Mouse (Mus musculus): ENCODE results near the gene Tia1.

Gene Tia1

DNA sequence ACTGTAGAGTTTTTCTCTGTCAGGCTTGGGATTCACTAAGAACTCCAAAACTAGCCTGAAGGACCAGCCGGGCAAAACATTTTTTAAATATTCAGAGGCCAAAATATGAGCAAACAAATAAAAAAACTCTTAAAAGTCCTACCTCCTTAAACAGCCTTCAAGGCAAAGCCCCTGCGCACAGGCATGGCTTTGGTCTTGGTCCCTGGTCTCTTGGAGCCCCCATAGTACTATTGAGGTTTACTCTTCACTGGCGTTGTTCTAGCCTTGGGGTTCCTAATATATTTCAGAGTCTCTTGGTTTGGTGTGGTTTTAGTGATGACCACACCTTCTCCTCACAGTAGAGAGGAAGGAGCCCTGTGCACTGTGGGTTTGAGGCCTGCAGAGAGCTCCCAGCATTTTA is 27.5 kb downstream of the Tia1 start:
- no peak for DNase-seq (ENCODE audit: low read depth, low spot score)

DNA sequence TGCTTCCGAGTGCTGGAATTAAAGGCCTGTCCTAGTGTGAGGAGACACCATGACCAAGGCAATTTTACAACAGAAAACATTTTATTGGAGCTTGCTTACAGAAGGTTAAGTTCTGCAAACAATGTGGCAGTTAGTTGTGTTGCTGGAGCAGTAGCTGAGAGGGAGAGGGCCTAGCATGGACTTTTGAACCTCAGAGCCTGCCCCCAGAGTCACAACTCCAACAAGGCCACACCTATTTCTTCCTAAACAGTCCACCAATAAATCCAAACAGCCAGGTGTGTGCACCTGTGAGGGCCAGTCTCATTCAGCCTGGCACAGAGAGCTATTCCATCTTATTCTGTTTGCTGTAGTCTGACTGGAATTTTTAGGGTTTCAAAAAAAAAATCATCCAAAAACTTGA is 29.7 kb downstream of the Tia1 start:
- no peak for DNase-seq (ENCODE audit: low read depth, low spot score)

DNA sequence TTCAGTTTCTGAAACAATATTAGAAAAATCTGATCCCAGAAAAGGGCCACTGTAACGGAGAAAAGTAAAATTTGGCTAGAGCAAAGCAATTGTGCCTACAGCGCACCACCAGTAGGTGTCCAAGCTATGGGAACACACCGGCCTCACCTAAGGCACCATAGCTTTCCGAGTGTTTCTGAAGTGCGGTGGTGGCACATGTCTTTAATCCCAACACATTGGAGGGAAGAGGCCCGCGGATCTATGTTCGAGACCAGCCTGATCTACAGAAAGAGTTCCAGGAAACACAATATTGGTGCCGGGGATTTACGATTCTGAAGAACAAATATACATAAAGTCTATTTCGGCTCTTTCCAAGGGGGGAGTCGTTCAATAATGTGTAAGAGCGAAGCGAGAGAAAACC is 33.7 kb downstream of the Tia1 start:
- DNase-seq (ENCODE audit: low read depth, low spot score): peak; percentile 29

DNA sequence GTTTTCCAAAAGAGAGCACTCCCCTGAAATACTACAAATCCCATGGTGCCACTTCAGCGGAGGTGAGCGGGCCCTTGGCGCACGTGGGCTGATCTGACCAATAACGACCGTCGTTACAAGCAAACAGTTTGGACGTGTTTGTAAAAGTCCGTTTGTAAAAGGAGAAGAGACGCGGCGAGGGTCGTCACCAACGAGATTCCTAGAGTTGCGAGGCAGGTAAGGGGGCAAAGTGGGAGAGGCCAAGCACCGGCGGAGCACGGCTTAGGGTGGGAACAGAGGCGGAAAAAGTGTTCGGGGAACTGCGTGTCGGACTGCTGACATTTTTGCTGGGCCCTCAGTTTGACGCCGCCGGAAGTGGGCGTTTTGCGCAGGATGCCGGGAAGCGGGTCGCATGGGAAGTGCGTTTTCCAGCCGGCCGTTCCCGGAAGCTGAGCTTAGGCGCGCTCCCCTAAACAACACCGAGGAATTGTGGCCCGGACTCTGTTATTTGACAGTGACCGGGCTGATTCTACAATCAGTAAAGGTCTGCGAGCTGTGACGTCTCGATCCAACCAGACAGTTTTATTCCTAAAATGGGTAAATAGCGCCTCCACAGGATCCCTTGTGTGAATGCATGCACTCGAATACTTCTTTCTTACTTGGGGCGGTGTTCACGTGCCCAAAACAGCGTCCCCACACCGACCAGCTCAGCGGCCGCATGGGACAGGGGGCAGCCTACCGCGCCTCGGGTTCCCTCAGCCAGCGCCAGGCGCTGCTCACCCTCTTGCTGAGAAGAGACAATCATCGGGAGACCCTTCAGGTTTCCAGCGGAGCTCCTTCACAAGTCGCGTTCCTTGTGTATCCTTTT is 34.5 kb downstream of the Tia1 start, which contains the start of gene C87436:
Gene C87436 (plus strand): TSS at position 103 of the 847 bp plus-strand sequence.
- peak; percentile 90 for DNase-seq (ENCODE audit: low read depth, low spot score)

DNA sequence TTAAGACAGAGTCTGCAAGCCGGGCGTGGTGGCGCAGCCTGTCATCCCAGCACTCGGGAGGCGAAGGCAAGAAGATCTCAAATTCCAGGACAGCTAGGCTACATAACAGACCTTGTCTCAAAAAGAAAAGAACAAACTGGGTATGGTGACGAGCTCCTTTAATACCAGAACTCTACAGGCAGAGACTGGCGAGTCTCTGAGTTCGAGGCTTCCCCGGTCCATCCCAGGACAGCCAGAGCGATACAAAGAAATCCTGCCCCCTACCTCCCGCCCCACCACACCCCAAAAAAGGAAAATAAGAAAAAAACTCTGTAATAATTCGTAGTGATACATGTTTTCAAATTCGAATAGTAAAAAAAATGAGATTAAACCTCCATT is 35.1 kb downstream of the Tia1 start:
- DNase-seq (ENCODE audit: low read depth, low spot score): peak; percentile 9

DNA sequence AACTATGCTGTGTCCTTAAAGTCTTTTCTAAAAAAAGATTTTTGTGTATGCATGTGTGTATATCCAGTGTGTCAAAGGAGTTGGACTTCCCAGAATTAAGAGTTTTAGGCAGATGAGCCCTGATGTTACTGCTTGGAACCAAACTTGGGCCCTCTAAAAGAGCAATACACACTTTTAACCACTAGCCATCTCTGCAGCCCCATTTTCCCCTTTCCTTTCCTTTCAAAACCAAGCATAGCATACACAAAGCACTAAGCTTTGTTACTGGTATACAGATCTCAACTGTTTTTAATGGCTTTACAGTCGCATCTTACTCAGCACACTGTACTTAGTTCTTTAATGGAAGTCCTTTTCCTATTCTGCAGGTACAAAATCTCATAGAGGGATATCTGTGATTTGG is 35.5 kb downstream of the Tia1 start:
- no peak for DNase-seq (ENCODE audit: low read depth, low spot score)

DNA sequence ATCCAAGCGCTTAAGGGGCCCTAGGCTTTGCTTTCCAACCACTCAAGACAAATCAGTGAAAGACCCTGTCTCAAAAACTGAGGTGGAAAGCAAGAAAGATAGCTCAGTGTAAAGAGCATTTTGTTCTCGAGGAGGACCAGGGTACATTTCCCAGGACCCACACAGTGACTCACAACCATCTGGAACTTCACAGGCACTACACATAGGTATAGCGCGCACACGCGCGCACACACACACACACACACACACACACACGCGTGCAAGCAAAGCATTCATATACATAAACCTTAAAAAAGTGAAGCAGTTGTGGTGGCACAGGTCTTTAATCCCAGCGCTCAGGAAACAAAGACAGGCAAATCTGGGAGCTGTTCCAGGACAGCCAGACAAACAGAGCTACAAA is 37.6 kb downstream of the Tia1 start:
- no peak for DNase-seq (ENCODE audit: low read depth, low spot score)

DNA sequence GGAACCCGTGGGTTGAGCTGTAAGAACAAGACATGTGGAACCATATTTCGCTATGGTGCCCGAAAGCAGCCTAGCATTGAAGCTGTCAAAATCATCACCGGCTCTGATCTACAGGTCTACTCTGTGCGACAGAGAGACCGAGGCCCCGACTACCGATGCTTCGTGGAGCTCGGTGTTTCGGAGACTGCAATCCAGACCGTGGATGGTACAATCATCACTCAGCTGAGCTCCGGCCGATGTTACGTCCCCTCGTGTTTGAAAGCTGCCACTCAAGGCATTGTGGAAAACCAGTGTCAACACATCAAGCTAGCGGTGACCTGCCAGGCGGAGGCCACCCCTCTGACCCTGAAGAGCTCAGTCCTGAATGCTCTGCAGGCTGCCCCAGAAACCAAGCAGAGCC is 41.5 kb downstream of the Tia1 start:
- no peak for DNase-seq (ENCODE audit: low read depth, low spot score)

DNA sequence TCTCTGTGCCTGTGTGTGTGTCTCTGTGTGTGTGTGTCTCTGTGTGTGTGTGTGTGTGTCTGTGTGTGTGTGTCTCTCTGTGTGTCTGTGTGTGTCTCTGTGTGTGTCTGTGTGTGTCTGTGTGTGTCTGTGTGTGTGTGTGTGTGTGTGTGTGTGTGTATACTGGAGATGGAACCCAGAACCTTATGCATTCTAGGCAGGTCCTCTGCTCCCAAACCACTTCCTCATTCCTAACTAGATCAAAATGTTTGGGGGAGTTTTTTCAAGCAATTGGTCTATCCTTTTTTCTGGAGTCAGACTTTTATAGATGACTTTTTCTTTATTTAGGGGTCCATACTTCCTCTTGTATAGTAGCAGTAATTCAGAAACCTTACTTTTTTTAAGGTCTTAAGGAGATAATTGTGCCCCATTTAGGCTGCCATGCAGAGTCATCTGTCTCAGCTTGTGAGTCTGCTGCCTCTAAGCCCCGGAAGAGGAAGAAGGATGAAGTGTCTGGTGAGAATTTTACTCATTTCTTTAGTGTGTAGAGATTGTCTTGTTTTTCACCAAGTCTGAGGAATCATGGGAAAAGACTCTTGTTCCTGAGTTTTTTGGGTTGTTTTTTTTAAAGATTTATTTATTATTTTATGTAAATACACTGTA is 43.0 kb downstream of the Tia1 start:
- DNase-seq (ENCODE audit: low read depth, low spot score): no peak

DNA sequence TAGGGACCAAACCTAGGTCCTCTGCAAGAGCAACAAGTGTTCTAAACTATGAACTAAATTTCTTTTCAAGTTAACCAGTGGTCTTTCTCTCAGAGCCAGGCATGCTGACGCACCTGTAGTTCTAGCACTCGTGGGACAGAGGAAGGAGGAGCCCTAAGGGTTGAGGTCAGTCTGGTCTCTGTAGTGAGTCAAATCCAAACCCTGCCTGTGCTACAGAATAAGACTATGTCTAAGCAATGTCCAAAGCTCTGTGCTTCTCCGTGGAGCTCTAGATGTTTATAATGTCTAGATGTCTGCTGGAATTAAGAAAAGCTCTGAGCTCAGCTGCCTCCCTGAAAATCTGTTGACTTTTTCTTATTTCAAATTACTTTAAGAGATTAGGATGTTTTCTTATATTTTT is 52.7 kb downstream of the Tia1 start:
- no peak for DNase-seq (ENCODE audit: low read depth, low spot score)

DNA sequence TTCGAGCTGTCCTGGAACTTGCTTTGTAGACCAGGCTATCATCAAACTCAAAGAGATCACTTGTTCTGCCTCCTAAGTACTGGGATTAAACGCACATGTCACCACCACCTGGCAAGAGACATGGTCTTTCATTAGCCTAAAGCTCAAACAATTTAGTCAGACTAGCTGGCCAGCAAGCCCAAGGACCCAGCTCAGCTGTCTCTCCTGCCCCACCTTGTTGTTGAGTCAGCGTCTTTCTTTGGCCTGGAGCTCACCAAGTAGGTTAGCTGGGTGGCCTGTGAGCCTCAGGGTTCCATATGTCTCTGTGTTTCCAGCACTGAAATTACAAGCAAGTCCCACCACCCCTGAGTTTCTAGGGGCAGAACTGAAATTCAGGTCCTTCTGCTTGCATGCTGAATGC is 59.1 kb downstream of the Tia1 start:
- DNase-seq (ENCODE audit: low read depth, low spot score): no peak

DNA sequence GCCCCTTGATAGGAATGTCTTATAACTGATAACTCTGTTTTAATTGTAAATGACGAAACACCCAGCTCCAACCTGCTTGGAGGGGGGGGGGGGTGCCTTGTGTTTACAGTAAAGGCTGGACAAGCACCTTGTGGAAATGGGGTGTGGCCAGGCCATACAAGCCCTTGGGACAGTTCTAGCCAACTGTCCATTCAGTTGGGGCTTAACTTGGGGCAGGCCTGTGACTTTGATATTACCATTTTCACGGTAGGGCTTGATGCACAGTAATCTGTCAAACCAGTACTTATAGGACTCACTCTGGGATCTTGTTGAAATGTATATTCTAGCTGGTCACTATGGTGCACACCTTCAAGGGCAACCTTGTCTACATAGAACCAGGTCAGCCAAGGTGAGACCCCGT is 67.3 kb downstream of the Tia1 start:
- no peak for DNase-seq (ENCODE audit: low read depth, low spot score)

DNA sequence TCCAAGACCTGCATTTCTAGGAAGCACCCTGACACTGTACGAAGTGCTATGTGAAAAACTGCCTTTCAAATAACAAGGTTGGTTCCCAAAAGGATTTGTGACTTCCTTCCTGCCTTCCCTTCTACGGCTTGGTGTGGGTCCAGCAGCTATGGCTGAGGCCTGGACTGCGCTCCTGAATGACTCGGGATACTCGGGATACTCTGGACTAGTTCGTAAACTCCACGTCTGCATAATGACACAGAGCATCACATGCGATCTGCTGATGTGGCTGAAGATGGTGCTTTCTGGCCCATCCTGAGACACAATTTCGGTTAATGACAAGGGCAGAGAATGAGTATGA is 67.7 kb downstream of the Tia1 start:
- DNase-seq (ENCODE audit: low read depth, low spot score): no peak

DNA sequence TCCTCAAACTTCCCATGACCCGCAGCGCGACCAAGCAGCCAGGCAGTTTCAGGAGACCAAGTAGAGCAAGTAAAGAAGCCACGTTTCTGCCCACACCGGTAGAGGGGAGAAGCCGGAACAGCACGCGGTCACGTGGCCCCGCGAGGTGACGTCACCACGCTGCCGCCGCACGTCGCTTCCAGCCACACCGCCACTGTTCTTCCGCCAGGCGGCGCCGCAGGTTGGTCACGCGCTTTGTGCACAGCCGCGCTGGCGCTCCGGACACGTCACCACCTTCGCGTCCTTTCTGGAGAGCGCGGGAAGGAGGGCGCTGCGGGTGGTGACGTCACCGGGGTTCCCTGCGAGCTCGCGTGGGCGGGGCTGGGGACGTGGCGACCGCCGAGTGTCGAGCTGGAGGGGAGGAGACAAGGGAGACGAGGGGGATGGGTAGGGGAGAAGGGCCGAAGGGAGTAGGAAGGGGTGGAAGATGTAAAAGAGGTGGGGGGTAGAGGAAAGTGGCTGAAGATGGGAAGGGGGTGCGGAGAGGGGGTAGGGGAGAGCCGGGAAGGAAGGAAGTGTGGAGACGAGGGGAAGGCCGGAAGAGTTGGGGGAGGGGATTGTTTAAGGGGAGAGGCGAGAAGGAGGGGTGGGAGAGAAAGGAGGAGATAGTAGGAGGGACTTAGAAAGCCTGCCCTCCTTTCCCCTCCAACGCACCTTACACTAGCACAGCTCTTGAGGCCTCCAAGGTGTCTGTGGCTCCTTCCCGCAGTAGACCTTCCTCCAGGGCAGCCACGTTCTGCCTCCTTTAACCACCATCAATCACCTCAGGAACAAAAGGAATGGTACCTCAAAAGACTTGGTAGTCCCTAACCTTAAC is 68.3 kb downstream of the Tia1 start:
- peak; percentile 100 for DNase-seq (ENCODE audit: low read depth, low spot score)

DNA sequence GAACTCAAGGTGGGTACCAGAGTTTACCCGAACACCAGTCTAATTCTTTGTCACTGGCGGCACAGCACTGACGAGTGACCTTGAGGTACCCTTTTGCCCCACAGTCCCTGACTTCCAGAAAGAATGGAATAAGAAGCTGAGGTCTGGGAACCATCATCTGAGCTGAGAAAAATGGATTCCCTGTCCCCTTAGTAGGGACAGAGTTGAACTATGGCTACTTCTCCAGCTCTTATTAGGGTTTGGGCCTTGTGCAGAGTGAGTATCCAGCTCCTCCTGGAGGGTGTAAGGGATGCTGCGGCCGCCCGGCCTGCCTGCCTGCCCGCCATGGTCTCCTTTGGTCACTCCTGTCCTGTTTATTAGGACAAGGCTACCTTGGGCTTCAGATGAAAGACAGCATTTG is 69.1 kb downstream of the Tia1 start:
- no peak for DNase-seq (ENCODE audit: low read depth, low spot score)

DNA sequence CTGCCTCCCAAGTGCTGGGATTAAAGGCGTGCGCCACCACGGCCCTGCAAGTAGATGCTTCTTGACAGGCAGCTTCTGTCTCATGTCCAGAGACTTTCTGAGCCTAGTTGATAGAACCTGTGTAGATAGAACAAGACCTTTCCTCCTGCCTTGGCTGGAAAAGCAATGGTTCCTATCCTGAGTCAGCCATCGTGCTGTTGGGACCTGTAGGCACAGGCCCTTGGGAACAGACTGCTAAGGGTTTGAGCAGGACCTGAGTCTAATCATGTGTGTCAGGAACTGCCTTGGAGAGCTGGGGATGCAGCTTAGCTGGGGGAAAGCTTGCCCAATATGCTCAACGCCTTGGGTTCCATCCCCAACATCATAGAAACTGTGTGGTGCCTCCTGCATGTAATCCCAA is 70.1 kb downstream of the Tia1 start:
- no peak for DNase-seq (ENCODE audit: low read depth, low spot score)

DNA sequence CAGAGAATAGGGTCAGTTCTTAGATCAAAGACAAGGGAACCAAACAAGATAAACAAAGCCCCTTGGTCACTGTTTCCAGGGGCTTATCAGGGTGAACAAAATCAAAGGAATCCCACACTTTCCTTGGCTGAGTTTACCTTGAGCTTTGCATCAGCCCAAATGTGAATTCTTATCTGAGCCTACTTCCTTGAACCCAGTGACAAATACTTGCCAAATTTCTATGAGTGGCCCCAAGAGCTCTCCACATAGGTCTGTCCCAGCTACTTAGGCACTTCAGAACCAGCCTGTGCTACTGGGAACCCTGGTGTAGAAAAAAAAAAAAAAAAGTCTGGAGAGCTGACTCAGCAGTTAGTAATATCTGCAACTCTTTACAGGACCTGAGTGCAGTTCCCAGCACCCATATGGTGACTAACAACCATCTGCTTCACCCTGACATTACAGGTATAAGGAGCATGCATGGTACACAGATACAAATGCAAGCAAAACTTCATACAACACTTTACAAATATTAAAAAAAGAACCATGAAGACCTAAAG is 70.7 kb downstream of the Tia1 start:
- no peak for DNase-seq (ENCODE audit: low read depth, low spot score)

DNA sequence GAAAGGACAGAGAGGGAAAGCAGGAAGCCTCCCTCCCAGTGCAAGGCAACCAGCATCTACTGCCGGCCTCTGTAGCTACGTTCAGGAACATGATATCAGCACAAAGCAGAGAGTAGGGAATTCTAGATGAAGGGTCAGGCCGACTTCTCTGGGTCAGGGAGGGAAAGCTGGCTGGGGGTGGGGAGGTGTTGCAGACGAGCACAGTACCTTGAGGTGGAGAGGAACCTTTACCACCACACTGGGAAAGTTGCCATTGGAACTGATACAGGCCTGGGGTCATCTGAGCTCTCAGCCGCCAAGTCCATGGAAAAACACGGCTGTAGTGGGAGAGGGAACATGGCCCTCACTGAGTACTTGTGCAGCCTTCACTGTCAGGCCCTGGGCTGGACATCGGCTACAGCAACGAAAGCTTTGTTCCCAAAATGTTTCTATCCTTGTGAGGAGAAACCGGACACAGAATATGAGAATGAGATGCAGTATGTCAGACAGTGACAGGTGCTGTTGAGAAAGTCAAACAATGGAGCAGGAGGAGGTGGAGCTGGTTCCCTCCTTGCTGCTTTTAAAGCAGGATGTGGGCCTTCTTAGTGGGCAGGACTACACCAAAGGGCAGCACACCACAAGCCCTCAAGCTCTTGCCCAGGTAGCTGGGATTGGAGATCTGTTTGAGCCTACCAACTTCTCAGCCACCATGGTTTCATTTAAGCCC is 71.6 kb downstream of the Tia1 start:
- no peak for DNase-seq (ENCODE audit: low read depth, low spot score)

DNA sequence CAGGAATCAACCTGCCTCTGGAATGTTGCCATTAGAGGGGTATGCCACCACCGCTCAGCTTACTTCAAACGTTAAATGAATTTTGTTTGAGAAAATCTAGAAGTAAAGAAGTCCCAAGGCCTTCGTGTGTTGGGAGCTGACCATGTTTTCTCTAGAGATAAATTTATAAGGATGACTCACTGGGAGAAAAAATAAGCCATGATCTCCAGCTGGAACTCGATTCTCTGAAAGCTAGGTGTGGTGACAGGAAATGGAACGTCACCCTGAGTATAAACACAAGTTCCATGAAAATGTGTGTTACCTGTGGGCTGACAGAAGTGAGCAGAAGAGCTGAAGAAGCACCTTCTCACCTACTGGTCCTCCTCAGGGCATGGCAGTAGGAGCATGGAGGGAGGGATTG is 72.9 kb downstream of the Tia1 start:
- DNase-seq (ENCODE audit: low read depth, low spot score): no peak

DNA sequence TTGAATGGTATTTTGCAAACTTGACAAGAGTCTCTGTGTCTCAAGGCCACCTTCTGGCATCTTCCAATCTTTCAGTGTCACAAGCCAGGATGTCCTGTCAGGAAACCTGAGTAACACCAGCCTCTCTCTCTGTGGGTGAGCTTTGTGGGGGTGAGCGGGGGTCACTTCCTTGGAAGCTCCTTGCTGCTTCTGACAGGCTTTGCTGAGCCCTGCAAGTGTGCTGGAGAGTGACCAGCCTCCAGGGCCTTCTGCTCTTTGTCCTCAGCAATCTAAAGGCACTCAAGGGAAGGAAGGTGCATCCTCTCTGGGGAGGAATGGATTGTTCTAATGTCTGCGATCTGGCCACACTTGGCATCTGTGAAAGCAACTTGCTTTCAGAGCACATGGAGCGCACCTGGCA is 75.3 kb downstream of the Tia1 start:
- DNase-seq (ENCODE audit: low read depth, low spot score): no peak

DNA sequence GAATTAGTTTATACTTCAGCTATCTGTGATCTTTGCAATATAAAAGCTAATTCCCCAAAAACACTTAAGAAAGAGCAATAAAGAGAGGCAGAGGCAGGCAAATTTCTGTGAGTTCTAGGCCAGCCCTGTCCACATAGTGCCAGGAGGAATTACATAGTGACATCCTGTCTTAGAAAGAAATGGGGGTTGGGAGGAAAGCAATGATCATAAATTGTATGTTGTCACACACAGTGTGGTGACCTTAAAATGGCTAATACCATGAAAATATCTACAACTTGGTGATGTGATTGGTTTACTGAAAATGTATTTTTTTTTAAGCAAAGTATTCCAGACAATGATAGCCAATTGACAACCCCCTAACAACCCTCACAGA is 75.8 kb downstream of the Tia1 start:
- no peak for DNase-seq (ENCODE audit: low read depth, low spot score)
